Mouse (Mus musculus): ENCODE data around the gene Arid5b.

The Arid5b gene

DNA sequence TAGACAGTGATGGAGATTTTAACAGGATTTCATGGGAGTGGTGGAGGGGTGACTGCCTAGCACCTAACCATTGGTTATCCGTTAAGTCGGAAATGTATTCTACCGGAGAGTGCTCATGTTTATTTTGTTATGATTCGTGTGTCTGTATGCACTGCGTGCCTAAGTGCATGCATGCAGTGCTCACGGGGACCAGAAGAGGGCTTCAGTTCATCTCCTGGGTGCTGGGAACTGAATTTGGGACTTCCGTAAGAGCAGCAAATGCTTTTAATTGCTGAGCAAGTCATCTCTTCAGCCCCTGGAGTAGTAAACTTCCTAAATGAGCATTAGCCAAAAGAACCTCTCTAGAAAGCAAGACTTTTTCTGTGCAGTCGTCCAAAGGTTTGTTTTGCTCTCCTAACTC, 226.2 kb downstream of the Arid5b start:
- DNase-seq (ENCODE audit: low read depth, low spot score): peak; percentile 71

DNA sequence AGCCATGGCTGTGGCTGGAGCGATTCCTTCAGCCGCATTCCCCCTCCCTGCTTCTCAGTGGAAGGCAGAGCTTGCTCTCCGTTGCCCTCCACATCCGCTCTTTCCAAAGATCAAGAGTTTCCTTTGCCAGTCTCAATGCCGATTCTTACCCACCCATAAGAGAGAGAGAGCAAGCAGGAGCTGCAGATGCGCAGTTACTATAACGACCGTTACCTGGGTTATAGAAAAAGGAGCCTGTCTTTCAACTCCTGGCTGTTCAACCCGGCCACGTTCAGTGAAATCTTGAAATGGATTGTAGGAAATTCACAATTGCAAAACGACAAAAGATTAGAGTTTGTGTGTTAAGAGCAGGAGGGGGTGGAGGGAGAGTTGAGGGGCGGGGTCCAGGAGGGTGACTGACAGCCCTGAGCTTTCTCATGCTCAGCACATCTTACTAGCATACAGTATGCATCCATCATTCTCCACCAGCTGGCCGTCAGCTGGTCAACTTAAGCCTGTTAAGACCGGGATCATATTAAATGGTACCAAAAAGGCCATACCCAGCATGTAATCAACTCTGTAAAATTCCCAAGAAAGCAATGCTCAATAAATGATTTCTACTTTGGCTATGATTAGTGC, 227.1 kb downstream of the Arid5b start:
- DNase-seq (ENCODE audit: low read depth, low spot score): peak; percentile 67

DNA sequence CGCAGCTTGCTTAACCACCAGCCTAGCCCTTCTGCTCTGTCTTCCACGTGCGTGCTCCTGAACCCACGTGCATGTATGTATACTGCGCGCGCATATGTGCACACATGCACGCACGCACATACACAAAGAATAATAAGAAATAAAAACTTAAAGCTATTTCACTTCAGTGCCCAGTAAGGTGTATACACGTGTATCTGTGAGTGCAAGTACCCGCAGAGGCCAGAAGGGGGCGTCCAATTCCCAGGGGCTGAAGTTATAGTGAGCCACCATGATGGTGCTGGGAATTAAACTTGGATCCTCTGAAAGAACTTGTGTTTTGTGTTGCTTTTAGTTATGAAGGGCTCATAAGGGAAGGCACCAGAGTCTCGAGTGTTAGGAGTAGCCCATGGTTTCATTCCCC, 227.7 kb downstream of the Arid5b start:
- peak; percentile 82 for DNase-seq (ENCODE audit: low read depth, low spot score)

DNA sequence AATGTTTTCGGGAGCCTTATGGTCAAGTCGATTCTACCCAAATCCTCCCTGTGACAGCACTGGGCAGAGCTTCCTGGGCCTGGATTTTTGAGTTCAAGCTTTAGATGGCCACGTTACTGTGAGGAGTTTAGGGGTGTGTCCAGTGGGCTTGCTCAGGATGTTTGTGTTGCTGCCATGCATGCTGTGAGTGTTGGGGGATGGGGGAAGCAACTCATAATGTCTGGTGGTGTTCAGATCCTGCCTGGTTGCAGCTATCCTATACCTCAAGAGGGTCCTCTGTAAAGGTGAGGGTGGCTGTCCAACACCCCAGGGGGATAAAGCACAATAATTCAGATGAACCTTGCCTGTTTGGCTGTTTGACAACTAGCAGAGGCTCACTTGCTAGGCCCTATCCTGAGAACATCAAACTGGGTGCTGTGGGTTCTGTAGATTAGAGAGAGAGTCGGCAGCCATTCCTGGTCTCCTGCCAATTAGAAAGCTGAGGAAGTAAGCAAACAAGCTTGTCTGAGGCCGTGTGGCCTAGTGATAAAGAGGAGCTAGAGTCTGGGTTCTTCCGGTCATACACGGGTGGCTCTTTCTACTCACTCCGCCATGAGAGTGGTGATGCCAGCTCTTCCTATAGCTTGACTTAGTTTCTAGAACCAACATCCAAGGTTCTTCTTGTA, 229.8 kb downstream of the Arid5b start:
- no peak for DNase-seq (ENCODE audit: low read depth, low spot score)

DNA sequence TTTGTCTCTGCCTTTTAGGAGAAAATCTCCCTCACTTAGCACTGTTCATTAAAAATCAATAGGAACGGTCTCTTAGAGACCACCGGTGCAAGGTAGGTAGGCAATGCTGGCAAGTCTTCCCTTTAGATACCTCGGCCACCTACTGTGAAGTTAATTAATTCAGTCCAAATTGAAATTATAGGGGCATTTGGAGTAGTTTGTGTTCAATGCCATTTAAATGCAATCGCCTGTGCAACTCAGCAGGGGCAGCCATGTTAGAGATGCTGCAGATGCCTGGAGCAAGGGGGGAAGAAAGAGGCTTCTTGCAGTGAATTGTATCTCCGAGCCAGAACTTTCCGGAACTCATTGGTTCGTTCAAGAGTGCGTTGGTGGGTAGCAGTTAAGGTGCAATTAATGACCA, 233.7 kb downstream of the Arid5b start:
- DNase-seq (ENCODE audit: low read depth, low spot score): peak; percentile 58

DNA sequence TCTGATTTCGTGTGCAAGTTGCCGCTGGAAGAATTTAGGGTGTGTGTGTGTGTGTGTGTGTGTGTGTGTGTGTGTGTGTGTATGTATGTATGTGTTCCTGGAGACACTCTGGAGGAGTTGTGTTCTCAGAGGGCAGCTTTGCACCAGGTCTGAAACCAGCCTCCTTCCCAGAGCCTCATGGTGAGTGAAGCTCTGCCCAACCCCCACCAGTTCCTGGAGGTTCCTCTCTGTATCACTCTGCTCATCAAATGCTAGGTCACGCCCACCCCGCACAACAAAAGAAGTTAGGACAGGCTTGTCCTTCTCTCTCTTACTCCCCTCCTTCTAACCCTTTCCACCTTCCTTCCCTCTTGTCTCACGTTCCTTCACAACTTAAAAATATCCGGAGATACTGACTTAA, 234.6 kb downstream of the Arid5b start:
- DNase-seq (ENCODE audit: low read depth, low spot score): peak; percentile 97
